Mouse (Mus musculus): ENCODE data around the gene Olfr191.
"Not testable (repeated sequence)": the region's sequence is repeated elsewhere in the genome, so short reads cannot be mapped to it uniquely, and the experiment has no call there.

Gene Olfr191

GRCm38 (mm10) chr16:59089722-59090121, at the start of gene Olfr191:
Gene Olfr191 (minus strand): TSS chr16:59089822.
- DNase-seq: not testable (repeated sequence)

- peak; percentile 5 for DNase-seq
These were observed 41.1 kb upstream of the Olfr191 start for GRCm38 (mm10) chr16:59130740-59131139.

- no peak for DNase-seq
These were observed 31.3 kb upstream of the Olfr191 start, which contains the start of gene Olfr194 for GRCm38 (mm10) chr16:59120969-59121368. Gene Olfr194 (minus strand): TSS chr16:59121069.

DNA sequence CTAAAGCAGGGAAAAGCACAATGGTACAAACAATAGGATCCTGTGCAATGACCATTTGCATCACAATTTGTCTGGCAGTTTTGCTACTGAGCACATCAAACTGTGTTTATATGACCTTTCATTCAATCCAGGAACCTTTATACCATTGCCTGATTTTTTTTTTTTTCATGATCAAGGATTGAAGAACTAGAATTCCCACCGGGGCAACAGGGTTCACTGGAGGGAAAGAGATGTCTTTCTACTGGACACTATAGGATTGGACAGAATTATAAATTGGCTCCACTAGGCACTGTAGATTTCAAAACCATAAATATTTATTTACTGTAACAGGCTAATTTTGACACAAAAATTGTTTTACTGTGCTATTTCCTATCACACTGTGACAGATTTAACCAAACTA, 22.2 kb upstream of the Olfr191 start, which contains the start of gene Olfr193:
TSS of gene Olfr193 (minus strand) at position 101 of the 400 bp plus-strand sequence.
- DNase-seq: no peak

DNA sequence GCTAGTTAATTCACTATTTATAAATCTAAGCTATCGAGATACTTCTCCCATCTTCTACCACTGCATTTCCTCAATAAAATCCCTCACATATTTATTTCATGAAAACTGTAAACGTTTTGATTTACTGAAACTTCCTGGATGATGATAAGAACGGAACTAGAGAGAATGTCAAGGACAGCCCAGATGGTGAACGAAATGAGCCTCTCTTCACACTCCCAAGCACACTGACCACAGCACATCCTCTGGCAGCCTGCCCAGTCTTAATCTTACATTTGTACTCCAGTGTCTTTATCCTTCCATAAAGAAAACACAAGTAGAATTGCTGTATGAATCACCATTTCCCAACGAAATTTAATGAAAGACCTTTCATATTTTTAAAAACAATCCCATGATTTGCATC, 18.9 kb upstream of the Olfr191 start:
- not testable (repeated sequence) for DNase-seq

DNA sequence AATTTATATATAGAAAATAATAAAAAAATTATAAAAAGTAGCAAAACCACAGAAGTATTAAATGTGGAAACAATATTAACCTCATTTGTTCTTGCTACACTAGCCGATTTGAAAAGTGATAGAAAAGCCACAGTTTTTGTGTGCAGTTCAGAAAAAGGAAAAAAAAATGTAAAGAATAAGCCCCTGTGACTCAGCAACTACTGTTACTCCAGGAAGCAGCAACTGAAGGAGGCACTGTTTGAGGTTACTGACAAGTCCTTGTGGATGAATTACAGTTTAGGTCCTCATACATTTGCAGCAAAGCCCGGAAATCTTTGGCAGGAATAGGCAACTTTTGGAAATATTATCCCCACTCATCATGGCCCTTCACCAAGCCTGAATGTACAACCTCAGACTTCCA, 15.7 kb upstream of the Olfr191 start:
- no peak for DNase-seq

- not testable (repeated sequence) for DNase-seq
These were observed 8.5 kb downstream of the Olfr191 start for GRCm38 (mm10) chr16:59081113-59081512.

- no peak for DNase-seq
These were observed 11.7 kb downstream of the Olfr191 start, which contains the start of gene Olfr190 for GRCm38 (mm10) chr16:59077905-59078304. Gene Olfr190 (minus strand): TSS chr16:59078005.

DNA sequence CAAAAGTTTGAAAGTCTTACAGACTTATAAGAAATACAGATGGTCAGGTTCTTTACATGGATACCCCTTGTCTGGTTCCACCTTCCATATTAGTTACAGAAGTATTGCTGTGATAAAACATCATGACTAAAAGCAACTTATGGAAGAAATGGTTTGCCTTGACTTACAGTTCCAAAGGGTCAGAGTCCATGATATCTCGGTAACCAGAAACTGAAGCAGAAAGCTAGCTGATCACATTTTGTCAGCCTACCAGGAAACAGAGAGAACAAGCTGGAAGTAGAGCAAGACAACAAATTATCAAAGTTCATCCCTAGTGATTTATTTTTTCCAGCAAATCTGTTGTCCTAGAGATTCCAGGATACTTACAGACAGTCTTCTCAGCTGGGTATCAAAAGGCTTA, 16.1 kb downstream of the Olfr191 start:
- DNase-seq: no peak

DNA sequence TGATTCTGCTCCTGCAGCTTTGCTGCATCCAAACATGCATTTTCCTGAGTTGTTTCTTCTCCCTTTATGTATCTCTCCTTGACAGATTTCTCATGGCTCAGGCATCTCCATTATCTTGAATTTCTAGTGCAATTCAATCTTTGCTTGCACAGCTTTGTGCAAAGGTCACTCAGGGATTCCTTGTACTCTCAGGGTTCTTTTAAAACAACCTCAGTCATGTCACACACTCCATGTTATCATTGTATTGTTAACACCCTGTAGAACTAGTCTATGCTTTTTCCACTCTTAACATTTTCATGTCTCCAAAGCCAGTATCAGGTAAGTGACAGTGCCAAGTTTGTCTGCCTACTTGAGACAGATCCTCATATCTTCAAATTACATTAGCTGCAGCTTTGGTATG, 17.9 kb downstream of the Olfr191 start:
- DNase-seq: no peak

GRCm38 (mm10) chr16:59062411-59062810, 27.2 kb downstream of the Olfr191 start:
- DNase-seq: not testable (repeated sequence)

DNA sequence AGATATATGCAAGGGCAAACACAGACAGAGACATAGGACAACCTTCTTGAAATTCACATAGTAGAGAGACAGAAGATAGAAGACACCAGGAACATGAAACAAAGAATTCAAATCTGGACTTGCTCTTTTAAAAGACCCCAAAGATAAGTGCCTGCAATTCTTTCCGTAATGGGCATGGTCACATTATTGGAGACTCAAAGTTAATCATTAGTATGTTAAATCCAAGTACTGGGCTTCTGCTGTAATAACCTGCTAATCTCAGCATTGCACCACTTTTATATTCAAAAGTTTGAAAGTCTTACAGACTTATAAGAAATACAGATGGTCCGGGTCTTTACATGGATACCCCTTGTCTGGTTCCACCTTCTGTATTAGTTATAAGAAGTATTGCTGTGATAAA, 40.3 kb downstream of the Olfr191 start:
- not testable (repeated sequence) for DNase-seq

GRCm38 (mm10) chr16:59048860-59049259, 40.8 kb downstream of the Olfr191 start:
- no peak for DNase-seq

DNA sequence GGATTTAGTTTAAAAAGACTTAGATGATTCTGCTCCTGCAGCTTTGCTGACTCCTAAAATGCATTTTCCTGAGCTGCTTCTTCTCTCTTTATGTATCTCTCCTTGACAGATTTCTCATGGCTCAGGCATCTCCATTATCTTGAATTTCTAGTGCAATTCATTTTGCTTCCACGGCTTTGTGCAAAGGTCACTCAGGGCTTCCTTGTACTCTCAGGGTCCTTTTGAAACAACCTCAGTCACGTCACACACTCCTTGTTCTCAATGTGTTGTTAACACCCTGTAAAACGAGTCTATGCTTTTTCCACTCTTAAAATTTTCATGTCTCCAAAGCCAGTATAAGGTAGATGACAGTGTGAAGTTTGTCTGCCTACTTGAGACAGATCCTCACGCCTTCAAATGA, 42.0 kb downstream of the Olfr191 start:
- DNase-seq: no peak

- no peak for DNase-seq
These were observed 43.8 kb downstream of the Olfr191 start for GRCm38 (mm10) chr16:59045835-59046234.

DNA sequence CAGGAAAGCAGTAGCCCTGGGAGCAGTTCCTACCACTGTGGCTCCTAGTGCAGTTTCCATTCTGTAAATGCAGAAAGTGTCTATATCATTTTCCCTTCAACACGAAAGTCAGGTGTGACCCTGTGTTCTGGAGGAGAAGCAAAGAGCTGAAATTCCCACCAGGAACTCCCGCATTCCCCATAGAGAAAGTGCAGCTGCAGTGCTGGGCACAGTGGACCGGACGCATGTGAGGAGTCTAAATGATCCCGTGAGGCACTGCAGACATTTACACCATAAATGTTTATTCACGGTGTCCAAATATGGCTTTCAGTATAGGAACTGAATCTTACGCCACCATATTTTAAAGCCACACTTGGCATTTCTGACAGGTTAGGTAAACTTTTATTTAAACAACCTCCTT, 49.9 kb downstream of the Olfr191 start, which contains the start of gene Olfr187:
TSS of gene Olfr187 (minus strand) at position 58 of the 400 bp plus-strand sequence.
- DNase-seq: no peak
